Mouse (Mus musculus) layer of hippocampus, postnatal 10 days (tissue): ENCODE measurements around the gene Txlng. TPM values are rescaled to one million over a fixed set of nuclear protein-coding genes. Genes with fewer than 3 reads are reported as not detected.
A peak's percentile ranks its signal among the peaks of the same experiment; 100 is the strongest.

Experiments
- DNase-seq, 2 experiments: peaks; one replicate each; pipeline ENCODE4 v3.0.0; 2021; ENCODE audit warnings: low spot score in 2 of 2
- microRNA-seq, 2 experiments: library from miRNA; unstranded; fragments of <30 nt; microRNA quantifications; one replicate each; pipeline ENCODE4 v1.2.0; 2021
- total RNA-seq, 2 experiments: library from RNA; stranded (reverse); gene quantifications; 2 replicates each; pipeline ENCODE4 v1.2.3; 2021

Gene Txlng
- total RNA-seq, 2 experiments from 2014 or later: 17.5 to 18.6 TPM

GRCm38 (mm10) chrX:162760115-162760942 lies 68.9 kb downstream of the Txlng start, which contains the start of gene Rbbp7:
Gene Rbbp7 (plus strand): TSS chrX:162760402.
- peak; percentile 82 to 89 for DNase-seq

GRCm38 (mm10) chrX:162759251-162760114 lies 69.8 kb downstream of the Txlng start:
- DNase-seq: peak; percentile 12 to 29

GRCm38 (mm10) chrX:162756058-162756457 lies 73.2 kb downstream of the Txlng start:
- no peak for DNase-seq

GRCm38 (mm10) chrX:162754314-162754713 lies 74.9 kb downstream of the Txlng start:
- no peak for DNase-seq

GRCm38 (mm10) chrX:162752418-162752817 lies 76.8 kb downstream of the Txlng start:
- no peak for DNase-seq

- no peak for DNase-seq
Observed at GRCm38 (mm10) chrX:162748696-162749420, 80.4 kb downstream of the Txlng start.

- DNase-seq: peak; percentile 8 to 18
Observed at GRCm38 (mm10) chrX:162736140-162736659, 93.1 kb downstream of the Txlng start.

- peak; percentile 67 to 71 for DNase-seq
Observed at GRCm38 (mm10) chrX:162734997-162735929, 94.0 kb downstream of the Txlng start.

GRCm38 (mm10) chrX:162730031-162730430 lies 99.2 kb downstream of the Txlng start:
- DNase-seq: no peak

Small RNA genes lying within 50 kb of the gene (microRNA-seq; reads per million reads assigned to microRNA genes)
- gene Mir3473a: 0 reads per million in 2 experiments

Other genes starting within 250 kb of the Txlng start
- 10 to 100 TPM; 68.0 to 89.8 TPM for gene Reps2, start 185.8 kb downstream of the Txlng start, total RNA-seq
- 100 to 1,000 TPM; 161 to 167 TPM for gene Rbbp7, start 69.1 kb downstream of the Txlng start, total RNA-seq
- gene Syap1, start 59.0 kb upstream of the Txlng start, total RNA-seq: 10 to 100 TPM; 37.3 to 39.4 TPM
- gene Ctps2, start 71.8 kb upstream of the Txlng start, total RNA-seq: 10 to 100 TPM; 59.6 to 63.5 TPM
- gene S100g, start 135.1 kb upstream of the Txlng start, total RNA-seq: not detected